Mouse (Mus musculus): ENCODE measurements around the gene Gm20403.
"Not testable (repeated sequence)": the region's sequence is repeated elsewhere in the genome, so short reads cannot be mapped to it uniquely, and the experiment has no call there.

The Gm20403 gene

DNA sequence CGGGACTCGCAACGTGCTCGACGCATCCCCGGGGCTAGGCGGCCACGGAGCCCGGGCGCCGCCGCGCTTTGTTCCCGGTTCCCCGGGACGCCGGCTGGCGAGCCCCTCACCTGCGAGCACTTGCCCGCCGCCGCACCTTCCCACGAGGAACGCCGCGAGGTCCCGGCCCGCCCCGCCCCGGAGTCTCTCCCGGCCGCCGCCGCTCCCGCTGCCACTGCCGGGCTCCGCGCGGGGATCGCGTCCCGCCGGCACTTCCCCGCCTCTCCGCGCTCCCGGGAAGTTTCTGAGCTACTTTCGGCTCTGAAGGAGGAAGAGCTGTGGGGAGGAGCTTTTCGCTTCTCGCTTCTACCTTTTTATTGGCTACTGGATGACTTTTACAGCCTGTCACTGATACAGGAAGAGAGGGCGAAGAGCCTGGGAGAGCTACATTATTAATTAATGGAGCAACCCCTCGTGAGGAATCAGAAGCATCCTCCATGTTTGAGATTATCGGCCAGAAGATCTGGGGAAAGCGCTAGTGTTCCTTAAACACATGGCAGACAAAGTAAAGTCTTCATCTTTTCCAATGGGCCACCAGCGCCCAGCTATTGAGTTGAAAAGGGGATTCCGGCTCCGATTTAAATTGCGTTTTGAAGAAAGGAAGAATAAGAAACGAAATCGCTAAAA is at the start of gene Gm20403:
Gene Gm20403, minus strand, starts transcription at position 478 of the 666 bp plus-strand sequence.
- in situ Hi-C loops (cut with MboI, MseI) = no loop called here

DNA sequence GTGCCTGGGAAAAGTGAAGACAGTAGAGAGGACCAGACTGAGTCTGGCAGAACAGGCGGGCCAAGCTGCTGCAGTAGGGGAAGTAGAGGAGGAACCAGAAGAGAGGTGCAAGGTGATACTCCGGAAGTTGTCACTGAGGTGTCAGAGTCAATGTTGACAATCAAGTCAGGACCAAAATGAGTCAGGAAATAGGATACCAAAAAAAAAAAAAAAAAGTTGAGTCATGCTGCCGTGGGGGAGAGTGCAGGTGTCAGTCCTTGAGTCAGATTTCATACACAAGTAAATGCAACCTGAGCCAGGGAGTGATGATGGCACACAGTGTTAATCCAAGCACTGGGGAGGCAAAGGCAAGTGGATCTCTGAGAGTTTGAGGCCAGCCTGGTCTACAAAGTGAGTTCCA is 40.8 kb upstream of the Gm20403 start:
- in situ Hi-C loops (cut with MboI, MseI) = no loop called here

DNA sequence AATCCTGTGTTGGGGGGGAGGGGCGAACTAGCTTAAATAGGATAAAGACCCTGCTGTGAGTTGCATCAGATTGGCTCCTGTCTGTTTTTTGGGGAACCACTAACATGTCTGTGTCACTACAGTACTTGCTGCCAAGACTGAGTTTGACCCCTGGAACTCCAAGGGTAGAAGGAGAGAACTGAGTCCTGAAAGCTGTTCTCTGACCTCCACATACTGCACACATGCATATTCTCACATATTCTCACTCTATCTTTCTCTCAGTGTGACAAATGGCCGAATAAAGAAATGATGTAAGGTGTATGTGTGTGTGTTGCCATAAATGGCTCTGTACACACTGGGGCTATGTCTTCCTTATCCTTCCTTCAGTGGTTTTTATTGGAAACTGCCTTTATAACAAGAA is 37.0 kb upstream of the Gm20403 start:
- in situ Hi-C loops (cut with MboI, MseI) = no loop called here

DNA sequence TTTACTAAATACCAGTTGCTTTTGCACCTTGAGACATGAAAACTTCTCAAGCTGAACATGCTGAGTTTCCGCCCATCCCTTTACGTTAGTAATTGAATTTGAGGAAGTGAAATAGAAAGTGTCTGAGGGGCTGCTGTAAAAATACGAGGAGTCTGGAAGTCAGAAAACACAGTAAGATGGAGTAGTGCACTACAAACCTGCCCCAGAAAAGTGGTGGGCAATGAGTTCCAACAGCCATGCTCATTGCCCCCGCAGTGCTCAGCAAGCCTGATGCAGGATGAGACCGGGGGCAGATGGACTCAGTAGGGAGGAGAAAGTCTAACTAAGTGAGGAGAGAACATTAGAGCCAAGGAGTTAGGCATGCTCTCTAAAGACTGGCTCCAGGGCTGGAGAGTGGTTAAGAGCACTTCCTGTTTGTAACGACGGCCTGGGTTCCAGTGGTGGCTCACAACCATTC is 33.1 kb upstream of the Gm20403 start:
- in situ Hi-C loops (cut with MboI, MseI) = no loop called here

DNA sequence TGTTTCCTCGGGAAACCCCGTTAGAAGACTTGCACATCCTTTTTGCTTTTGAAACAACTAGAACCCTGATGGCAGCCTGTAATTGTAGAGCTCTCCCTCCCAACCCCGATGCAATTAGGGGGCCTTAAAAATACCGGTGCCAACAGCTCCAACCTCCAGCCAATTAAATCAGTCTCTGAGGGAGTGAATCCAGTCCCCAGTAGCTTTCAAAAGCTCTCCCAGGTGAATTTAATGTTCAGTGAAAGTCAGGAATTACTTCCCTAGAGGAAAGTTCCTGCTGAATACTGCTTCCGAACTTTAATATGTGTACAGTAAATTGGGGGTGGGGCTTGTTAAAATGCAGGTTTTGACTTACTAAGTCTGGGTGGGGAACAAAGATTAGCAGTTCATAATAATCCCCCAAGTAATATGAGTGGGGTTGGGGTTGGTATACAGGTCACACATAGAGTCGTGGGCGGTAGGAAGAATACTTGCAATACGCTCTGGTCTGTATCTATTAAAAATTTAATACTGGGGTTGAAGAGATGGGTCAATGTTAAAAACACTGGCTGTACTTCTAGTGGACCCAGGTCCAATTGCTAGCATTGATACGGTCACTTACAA is 30.9 kb upstream of the Gm20403 start:
- in situ Hi-C loops (cut with MboI, MseI) = no loop called here

DNA sequence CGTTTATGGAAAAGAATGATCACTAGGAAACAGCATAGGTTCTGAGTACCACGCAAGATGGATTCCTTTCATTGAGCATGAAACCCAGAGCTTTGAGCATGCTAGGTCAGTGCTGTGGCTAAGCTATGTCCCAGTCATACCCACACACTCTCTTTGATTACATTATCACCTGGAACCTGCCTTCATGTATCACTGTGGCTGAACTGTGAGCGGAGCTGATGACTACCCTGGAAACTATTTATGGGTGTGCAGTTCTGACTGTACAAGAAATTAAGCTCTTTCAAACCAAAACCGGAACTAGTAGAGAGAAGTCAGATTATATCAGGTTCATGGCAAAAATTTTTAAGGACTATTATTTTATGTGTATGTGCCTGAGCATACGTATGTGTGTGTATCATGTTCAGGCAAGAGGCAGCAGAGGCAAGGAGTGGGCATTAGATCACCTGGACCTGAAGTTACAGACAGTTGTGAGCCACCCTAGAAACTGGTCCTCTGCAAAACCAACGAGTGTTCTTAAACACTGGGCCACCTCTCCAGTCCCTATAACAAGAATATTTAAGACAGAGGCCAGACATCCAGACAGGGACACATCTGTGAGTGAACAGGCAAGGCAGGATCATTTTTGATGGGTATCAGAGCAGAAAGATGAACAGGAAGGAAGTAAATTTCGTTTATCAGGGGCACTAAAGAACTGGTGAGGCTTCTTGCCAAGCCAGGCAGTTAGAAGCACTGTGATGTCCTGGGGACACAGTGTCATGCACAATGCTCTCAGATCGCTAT is 30.2 kb upstream of the Gm20403 start:
- in situ Hi-C loops (cut with MboI, MseI) = no loop called here

DNA sequence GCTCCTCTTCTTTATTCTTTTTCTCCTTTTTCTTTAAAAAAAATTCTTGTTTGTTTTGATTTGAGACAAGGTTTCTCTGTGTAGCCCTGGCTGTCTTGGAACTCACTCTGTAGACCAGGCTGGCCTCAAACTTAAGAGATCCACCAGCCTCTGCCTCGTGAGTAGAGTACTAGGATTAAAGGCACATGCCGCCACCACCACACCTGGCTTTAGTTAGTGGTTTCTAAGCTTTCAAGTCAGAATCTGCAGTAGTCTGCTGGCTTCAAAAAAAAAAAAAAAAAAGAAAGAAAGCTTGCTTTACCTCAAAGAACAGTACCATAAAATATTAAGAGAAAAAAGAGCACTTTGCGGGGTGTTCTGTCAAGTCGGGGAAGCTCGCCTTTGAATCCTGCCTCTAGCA is 29.1 kb upstream of the Gm20403 start:
- in situ Hi-C loops (cut with MboI, MseI) = no loop called here

DNA sequence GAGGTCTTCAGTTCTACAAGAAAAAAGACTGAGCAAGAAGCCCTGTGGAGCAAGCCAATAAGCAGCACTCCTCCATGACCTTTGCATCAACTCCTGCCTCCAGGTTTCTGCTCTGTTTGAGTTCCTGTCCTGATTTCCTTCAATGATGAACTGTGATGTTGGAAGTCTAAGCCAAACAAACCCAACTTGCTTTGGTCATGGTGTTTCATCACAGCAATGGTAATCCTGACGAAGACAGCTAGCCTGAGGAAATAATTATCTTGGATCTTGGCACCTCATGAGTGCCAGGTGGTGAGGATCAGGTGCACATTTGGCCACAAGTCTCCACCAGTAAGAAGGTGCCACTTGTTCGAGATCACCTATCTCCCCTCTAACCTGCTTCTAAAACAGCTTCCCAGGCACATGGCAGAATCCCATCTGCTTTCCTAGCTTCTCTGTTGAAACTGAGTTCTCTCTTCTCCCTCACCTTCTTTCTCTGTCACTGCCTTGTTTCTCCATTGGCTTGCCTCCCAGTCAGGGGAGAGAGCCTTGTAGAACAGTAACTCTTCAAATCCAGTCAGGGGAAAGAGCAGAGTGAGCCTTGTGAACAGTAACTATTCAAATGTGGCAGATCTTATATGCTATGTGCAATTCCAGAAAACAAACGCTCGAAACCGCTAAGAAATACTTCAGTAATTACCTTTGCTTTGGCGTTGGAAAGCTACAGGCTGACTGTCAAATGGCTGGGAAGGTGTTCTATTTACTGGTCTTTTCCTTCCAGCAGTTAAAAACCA is 27.5 kb upstream of the Gm20403 start, which contains the start of gene Baz1a:
Gene Baz1a, minus strand, starts transcription at position 723 of the 773 bp plus-strand sequence.
- in situ Hi-C loops (cut with MboI, MseI) = no loop called here

DNA sequence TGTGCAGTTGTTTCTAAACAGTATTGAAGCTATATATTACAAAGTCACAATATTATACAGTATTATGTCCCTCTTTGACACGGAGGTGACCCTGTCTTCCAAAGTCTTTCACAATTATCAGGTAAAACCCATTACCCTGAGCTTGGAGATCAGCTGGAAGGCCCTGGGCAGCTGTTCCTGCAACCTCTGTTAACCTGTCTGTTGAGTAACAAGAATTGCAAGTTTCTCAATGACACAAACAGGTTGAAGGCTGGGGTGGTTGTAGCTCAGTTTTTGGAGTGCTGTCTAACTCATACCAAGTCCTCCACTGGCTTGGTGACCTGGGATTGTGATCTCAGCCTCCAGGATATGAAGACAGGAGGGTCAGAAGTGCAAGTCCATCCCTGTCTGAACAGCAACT is 26.7 kb upstream of the Gm20403 start:
- in situ Hi-C loops (cut with MboI, MseI) = no loop called here

DNA sequence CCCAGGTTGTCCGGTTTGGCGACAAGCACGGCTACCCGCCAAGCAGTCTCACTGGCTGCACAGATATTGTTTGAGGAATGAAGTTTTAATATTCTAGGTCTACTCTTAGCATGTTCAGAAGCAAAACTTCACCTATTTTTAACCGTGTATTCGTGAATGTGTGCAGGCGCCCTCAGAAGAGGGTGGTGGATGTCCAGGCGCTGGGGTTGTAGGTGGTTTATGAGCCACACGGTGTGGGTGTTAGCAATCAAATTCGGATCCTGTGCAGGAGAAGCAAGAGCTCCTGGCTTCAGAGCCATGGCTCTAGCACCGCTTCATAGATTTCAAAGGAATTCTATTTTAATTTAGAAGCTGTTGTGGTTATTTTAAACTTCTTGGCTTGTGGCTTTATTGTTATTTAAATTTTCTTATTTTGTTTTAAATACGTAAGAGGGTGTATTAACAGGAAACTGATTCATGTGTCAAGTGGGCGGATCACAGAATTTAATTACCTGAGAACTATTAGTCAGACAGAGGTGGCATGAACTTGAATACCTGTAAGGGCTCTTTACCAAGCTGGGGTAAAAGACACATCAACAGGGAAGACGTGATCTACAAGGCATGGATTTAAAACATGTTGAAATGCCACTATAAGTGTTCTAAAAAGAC is 21.2 kb upstream of the Gm20403 start:
- in situ Hi-C loops (cut with MboI, MseI) = no loop called here

DNA sequence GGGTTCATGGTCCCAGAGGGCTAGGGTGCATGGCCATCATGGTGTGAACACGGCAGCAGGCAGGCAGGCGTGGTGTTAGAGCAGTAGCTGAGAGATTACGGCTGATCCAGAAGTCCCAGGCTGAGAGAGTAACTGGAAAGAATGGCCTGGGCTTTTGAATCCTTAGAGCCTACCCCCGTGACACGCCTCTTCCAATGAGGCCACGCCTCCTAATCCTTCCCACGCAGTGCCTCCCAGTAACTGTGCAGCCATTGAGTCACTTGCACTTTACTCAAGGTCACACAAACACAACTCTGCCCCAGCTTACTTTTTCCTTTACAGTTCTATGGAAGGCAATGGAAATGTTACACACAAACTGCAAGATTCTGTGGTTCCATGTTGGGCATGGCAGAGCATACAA is 19.7 kb upstream of the Gm20403 start:
- in situ Hi-C loops (cut with MboI, MseI) = no loop called here

DNA sequence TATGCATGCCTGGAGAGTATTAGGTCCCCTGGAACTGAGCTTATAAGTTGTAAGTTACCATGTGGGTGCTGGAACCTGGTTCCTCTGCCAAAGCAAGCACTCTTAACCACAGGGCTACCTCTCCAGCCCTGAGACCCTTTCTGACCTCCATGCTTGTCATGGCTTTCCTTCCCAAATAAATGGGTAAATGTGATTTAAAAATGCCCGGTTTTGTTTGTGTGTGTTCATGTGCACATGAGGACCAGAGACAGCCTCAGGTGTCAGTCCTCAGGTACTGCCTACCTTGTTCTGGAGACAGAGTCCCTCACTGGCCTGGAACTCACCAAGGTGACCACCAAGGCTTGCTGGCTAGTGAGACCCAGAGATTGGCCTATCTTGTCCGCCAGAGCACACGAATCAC is 18.1 kb upstream of the Gm20403 start:
- in situ Hi-C loops (cut with MboI, MseI) = no loop called here

DNA sequence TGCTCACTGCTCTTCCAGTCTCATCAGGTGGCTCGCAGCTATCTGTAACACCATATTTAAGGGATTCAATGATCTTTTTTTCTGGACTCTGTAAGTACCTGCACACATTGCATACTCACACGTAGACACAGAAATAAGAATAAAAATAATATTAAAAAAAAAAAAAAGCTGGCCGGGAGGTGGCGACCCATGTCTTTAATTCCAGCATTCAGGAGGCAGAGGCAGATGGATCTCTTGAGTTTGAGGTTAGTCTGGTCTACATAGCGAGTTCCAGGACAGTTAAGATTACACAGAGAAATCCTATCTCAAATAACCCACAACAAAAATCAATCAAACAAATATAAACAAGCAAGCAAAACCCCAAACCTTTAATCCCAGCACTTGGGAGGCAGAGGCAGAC is 17.5 kb upstream of the Gm20403 start:
- in situ Hi-C loops (cut with MboI, MseI) = no loop called here

DNA sequence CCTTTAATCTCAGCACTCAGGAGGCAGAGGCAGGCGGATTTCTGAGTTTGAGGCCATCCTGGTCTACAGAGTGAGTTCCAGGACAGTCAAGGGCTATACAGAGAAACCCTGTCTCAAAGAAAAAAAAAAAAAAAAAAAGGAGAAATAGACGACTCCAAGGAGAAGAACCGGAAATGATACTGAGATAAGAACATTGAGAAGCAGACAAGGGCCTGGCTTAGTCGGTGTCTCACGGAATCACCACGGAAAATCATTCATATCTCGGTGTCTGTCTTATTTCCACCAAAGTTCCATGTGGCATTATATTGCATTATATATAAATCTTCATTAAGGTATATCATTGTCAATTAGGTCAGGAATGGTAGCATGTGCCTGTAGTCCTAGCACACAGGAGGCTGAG is 16.2 kb upstream of the Gm20403 start:
- in situ Hi-C loops (cut with MboI, MseI) = not testable (repeated sequence)

DNA sequence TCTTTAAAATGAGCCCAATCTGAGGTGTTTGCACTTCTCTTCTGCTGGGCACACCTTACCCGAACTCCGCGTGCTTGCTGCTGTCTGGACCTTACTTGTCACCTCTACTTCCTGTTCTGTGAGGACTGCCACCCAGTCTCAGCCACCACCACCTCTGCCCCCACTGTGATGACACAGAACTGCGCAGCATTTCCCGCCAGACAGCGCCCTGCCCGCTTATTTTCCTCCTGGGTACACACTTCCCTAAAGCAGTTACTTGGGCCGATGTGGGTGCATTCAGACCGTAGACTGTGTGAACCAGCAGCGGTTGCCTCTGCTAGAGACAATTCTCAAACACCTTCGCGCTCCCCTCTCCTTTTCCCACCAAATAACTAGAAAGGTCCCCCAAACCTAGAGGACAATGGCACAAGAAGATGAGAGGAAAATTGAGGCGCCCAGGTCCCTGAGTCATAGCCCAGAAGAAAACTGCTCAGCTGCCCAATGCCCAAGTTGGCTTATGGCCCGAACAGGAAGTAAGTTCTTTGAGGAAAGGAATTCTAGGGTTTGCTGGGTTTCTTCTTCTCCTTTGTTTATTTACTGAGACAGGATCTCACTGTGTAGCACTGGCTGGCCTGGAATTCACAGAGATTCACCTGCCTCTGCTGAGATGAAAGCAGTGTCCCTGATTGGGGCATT is 12.8 kb upstream of the Gm20403 start:
- in situ Hi-C loops (cut with MboI, MseI) = loop anchor here in 1 of 2 experiments (5.0 kb wide), 1 partner anchor 78 kb away; no protein-coding TSS in a partner anchor

DNA sequence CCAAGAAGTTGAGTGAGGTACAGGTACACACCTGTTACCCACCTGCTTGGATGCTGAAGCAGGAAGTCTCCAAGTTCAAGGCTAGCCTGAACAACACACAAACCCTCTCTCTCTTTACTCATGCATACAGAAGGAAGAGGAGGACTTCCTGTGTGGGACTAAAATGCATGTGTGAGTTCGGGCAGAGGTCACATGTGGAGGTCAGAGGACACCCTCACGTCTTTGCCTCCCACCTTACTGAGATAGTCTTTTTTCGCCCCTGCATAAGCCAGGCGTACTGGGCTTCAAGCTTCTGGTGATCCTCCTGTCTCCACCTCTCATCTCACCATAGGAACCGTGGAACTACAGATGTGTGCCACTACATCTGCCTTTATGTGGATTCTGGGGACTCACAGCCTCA is 12.1 kb upstream of the Gm20403 start:
- in situ Hi-C loops (cut with MboI, MseI) = loop anchor here in 1 of 2 experiments (5.0 kb wide), 1 partner anchor 79 kb away; no protein-coding TSS in a partner anchor

DNA sequence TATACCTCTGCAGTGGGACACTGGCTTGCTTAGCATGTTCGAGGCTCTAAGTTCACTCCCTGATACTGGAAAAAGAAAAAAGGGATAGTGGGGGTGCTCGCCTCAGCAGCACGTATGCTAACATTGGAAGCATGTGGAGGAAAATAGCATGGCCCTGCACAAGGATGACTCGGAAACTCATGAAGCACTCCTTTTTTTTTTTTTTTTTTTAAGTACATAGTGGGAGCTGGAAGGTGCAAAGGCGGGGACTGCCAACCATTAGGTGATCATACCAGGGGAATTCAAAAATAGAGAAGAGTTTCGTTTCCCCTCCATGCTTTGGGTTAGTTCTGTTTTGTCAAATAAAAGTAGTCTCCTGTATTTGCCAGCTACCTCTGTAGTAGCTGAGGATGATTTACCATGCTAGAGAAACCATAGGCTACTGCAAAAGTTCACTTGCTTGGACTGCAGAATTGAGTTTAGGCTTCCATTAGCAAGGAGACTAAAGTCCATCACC is 10.7 kb upstream of the Gm20403 start:
- in situ Hi-C loops (cut with MboI, MseI) = loop anchor here in 1 of 2 experiments (5.0 kb wide), 1 partner anchor 80 kb away; no protein-coding TSS in a partner anchor

DNA sequence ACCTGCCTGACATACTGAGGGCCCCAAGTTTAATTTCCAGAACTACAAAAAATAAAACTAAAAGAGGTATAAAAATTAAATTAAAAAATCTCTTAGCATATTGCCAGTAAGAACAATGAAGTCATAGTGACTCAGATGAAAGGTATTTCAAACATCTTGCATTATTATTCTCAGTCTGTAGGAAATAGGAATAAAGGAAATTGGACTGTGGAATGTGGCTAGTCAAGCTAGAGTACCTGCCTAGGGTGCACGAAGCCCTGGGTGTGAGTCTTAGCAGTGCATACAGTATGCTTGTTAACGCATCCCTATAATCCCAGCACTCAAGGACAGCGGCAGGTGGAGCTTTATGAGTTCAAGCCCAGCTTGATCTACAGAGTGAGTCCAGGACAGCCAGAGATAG is 9.6 kb upstream of the Gm20403 start:
- in situ Hi-C loops (cut with MboI, MseI) = loop anchor here in 1 of 2 experiments (5.0 kb wide), 1 partner anchor 81 kb away; no protein-coding TSS in a partner anchor

DNA sequence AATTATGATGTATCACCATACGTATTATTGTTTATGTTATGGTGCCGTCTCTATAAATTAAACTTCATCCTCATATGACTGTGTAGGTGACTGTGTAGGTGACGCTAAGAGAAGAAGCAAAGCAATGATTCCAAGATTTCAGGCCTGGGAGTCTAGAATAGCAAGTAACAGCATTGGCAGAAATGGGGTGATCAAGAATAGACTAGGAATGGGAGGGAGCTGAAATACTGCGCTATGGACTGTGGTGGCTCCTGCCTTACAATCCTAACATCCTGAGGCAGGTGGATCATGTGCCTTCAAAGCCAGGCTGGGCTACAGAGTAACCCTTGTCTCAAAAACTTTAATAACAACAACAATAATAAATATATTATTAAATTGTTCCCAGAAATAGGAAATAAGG is 8.1 kb upstream of the Gm20403 start:
- in situ Hi-C loops (cut with MboI, MseI) = no loop called here

DNA sequence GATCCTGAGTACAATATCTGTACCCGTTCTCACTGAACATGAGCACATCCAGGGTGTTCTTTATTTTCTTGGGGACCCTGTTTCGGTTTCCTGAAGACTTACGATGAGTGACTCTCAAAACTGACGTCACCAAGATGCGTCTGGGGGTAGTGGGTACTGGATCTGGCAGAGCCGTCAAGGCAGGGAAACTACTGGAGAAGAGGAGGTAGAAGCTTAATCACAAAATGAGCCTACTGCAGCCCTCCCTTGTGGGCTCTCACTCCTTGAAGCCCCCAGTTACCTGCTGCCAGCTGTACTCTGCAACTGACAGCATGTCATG is 7.7 kb upstream of the Gm20403 start:
- in situ Hi-C loops (cut with MboI, MseI) = no loop called here

Measured in T-helper 17 cell (primary cell).